Comparison of ENCODE assay signal across 8 mouse cellular contexts in genomic region chr15:98933833-98934216, GRCm38 (mm10). TPM values are rescaled to one million over a fixed set of nuclear protein-coding genes. Genes with fewer than 3 reads are reported as not detected.
A peak's percentile ranks its signal among the peaks of the same experiment; 100 is the strongest.
DNase-seq lines count a peak whose midpoint lies in the region; ATAC-seq and TF ChIP-seq lines count a peak whose summit lies in the region.

No protein-coding gene starts in this region.

- H3K4me1 ChIP-seq in heart, embryonic 11.5 days (ENCODE audit: control insufficient read depth, insufficient read depth, low read length), result peaks cover 9% of the 10 kb centered on the region; the same call in 1 of the 2 replicates
- H3K4me1 ChIP-seq in kidney, embryonic 16.5 days (ENCODE audit: insufficient read depth, low read length), result peaks cover 22% of the 10 kb centered on the region

- H3K4me2 ChIP-seq in heart, embryonic 11.5 days, result peak overlapping the region; percentile 98
- peak overlapping the region; percentile 79 for H3K4me2 ChIP-seq in kidney, embryonic 16.5 days (replicated peaks; ENCODE audit: low read depth, low read length)

- H3K27ac ChIP-seq in heart, embryonic 11.5 days (ENCODE audit: low read depth, low read length), result peak overlapping the region; percentile 99
- H3K27ac ChIP-seq in kidney, embryonic 16.5 days (ENCODE audit: low read length), result peak overlapping the region; percentile 99

- H3K4me3 ChIP-seq in heart, embryonic 11.5 days (ENCODE audit: low read depth, low read length), result peak overlapping the region; percentile 84
- peak overlapping the region; percentile 89 for H3K4me3 ChIP-seq in kidney, embryonic 16.5 days (ENCODE audit: low read length)

- no peaks in the 10 kb centered on the region; the same call in 1 of the 2 replicates for H3K36me3 ChIP-seq in heart, embryonic 11.5 days (ENCODE audit: control insufficient read depth, insufficient read depth, low read length)
- H3K36me3 ChIP-seq in kidney, embryonic 16.5 days (ENCODE audit: insufficient read depth, low read length), result peaks cover 11% of the 10 kb centered on the region

- TF ChIP-seq POLR2A in brain, embryonic 14.5 days (IDR thresholded peaks at IDR 0.05; ENCODE audit: borderline replicate concordance, extremely low read depth, insufficient read depth, insufficient read length, poor library complexity, severe bottlenecking), result no peak

- H3K9me3 ChIP-seq in heart, embryonic 11.5 days (replicated peaks; ENCODE audit: control insufficient read depth, low read length), result no peaks in the 10 kb centered on the region
- no peaks in the 10 kb centered on the region for H3K9me3 ChIP-seq in kidney, embryonic 16.5 days (ENCODE audit: low read length)

- peak; percentile 97 for DNase-seq in CD4-positive helper T cell, adult 2 months (ENCODE audit: low read depth, low spot score)
- DNase-seq in brain, embryonic 14.5 days (ENCODE audit: low read depth), result peak; percentile 99
- DNase-seq in liver, result peak; percentile 97
- peak; percentile 80 to 85 for DNase-seq in monocyte, adult 2 months (ENCODE audit: low read depth in 1 of 2, low spot score in 2 of 2)
- DNase-seq in spleen, postnatal 14 days (ENCODE audit: low spot score in 2 of 2), result peak; percentile 86 to 88

- H3K27me3 ChIP-seq in heart, embryonic 11.5 days (ENCODE audit: control insufficient read depth, insufficient read depth, low read length), result no peaks in the 10 kb centered on the region
- no peaks in the 10 kb centered on the region for H3K27me3 ChIP-seq in kidney, embryonic 16.5 days (ENCODE audit: insufficient read depth, low read length)

- under 1% methylated on average over 35 of the region's 35 CpGs for WGBS in heart, embryonic 11.5 days (ENCODE audit: insufficient replicate concordance)
- WGBS in kidney, embryonic 16.5 days, result under 1% methylated on average over 35 of the region's 35 CpGs

- peak; percentile 81 for ATAC-seq in erythroblast, adult 5-6 weeks (replicated peaks; ENCODE audit: low FRiP score, poor library complexity, severe bottlenecking)
- peak; percentile 79 for ATAC-seq in heart, embryonic 11.5 days (replicated peaks; ENCODE audit: insufficient number of reproducible peaks, low FRiP score, low TSS enrichment)
- peak; percentile 87 for ATAC-seq in kidney, embryonic 16.5 days (ENCODE audit: low FRiP score, low TSS enrichment)

- no peak for TF ChIP-seq CTCF in brain, embryonic 14.5 days (IDR thresholded peaks at IDR 0.05; ENCODE audit: borderline replicate concordance, extremely low read depth, insufficient read depth, insufficient read length)

- peak overlapping the region; percentile 99 for H3K9ac ChIP-seq in heart, embryonic 11.5 days (ENCODE audit: low read depth, low read length)
- peak overlapping the region; percentile 95 for H3K9ac ChIP-seq in kidney, embryonic 16.5 days (replicated peaks; ENCODE audit: low read length)

RNA-seq across cellular contexts. Expression of gene Tuba1b, which starts 0.5 kb away (rescaled TPM):
- polyA plus RNA-seq in brain, embryonic 14.5 days (2012; rRNA removed), result 2,160 and 2,864 TPM in 2 replicates
- 804 and 902 TPM in 2 replicates for total RNA-seq in erythroblast, adult 5-6 weeks (2015; ENCODE audit: low replicate concordance)
- total RNA-seq in erythroblast, adult 5-6 weeks (2017; ENCODE audit: low replicate concordance), result 180 and 247 TPM in 2 replicates
- 1,819 and 1,826 TPM in 2 replicates for polyA plus RNA-seq in heart, embryonic 11.5 days (2014; fragmentation: Nextera tagmentation; extraction: Ambion mirVana)
- 1,826 and 1,900 TPM in 2 replicates for polyA plus RNA-seq in kidney, embryonic 16.5 days (2015; fragmentation: Nextera tagmentation; extraction: Ambion mirVana)

RNA-seq across cellular contexts. Expression of gene Lmbr1l, which starts 15.8 kb away (rescaled TPM):
- polyA plus RNA-seq in brain, embryonic 14.5 days (2012; rRNA removed), result 106 and 176 TPM in 2 replicates
- total RNA-seq in erythroblast, adult 5-6 weeks (2015; ENCODE audit: low replicate concordance), result 2.3 and 3.3 TPM in 2 replicates
- total RNA-seq in erythroblast, adult 5-6 weeks (2017; ENCODE audit: low replicate concordance), result 10.6 and 12.8 TPM in 2 replicates
- 4.0 and 5.7 TPM in 2 replicates for polyA plus RNA-seq in heart, embryonic 11.5 days (2014; fragmentation: Nextera tagmentation; extraction: Ambion mirVana)
- polyA plus RNA-seq in kidney, embryonic 16.5 days (2015; fragmentation: Nextera tagmentation; extraction: Ambion mirVana), result 17.6 and 18.9 TPM in 2 replicates

RNA-seq across cellular contexts. Expression of gene Gm49450, which starts 19.5 kb away (rescaled TPM):
- 136 and 183 TPM in 2 replicates for polyA plus RNA-seq in brain, embryonic 14.5 days (2012; rRNA removed)
- total RNA-seq in erythroblast, adult 5-6 weeks (2015; ENCODE audit: low replicate concordance), result not detected in 2 replicates
- 4.7 TPM in 1 of 2 replicates, not detected in the other for total RNA-seq in erythroblast, adult 5-6 weeks (2017; ENCODE audit: low replicate concordance)
- not detected in 2 replicates for polyA plus RNA-seq in heart, embryonic 11.5 days (2014; fragmentation: Nextera tagmentation; extraction: Ambion mirVana)
- polyA plus RNA-seq in kidney, embryonic 16.5 days (2015; fragmentation: Nextera tagmentation; extraction: Ambion mirVana), result not detected in 2 replicates

RNA-seq across cellular contexts. Expression of gene Tuba1a, which starts 19.7 kb away (rescaled TPM):
- 11,216 and 14,471 TPM in 2 replicates for polyA plus RNA-seq in brain, embryonic 14.5 days (2012; rRNA removed)
- 15.3 and 19.6 TPM in 2 replicates for total RNA-seq in erythroblast, adult 5-6 weeks (2015; ENCODE audit: low replicate concordance)
- 4.3 and 5.9 TPM in 2 replicates for total RNA-seq in erythroblast, adult 5-6 weeks (2017; ENCODE audit: low replicate concordance)
- 1,237 and 1,376 TPM in 2 replicates for polyA plus RNA-seq in heart, embryonic 11.5 days (2014; fragmentation: Nextera tagmentation; extraction: Ambion mirVana)
- polyA plus RNA-seq in kidney, embryonic 16.5 days (2015; fragmentation: Nextera tagmentation; extraction: Ambion mirVana), result 925 and 946 TPM in 2 replicates

RNA-seq across cellular contexts. Expression of gene Dhh, which starts 35.5 kb away (rescaled TPM):
- 0.37 and 0.88 TPM in 2 replicates for polyA plus RNA-seq in brain, embryonic 14.5 days (2012; rRNA removed)
- total RNA-seq in erythroblast, adult 5-6 weeks (2015; ENCODE audit: low replicate concordance), result not detected in 2 replicates
- total RNA-seq in erythroblast, adult 5-6 weeks (2017; ENCODE audit: low replicate concordance), result not detected in 2 replicates
- polyA plus RNA-seq in heart, embryonic 11.5 days (2014; fragmentation: Nextera tagmentation; extraction: Ambion mirVana), result 2.5 and 5.0 TPM in 2 replicates
- polyA plus RNA-seq in kidney, embryonic 16.5 days (2015; fragmentation: Nextera tagmentation; extraction: Ambion mirVana), result 1.4 and 1.8 TPM in 2 replicates

Comparison
In these comparisons a context has a peak if more than half of its experiments do, and no peak if none do; other contexts are left out.
1. Peak in every context shown above with its lines: DNase-seq, ATAC-seq, H3K4me3 ChIP-seq and H3K27ac ChIP-seq.
2. RNA of gene Gm49450, which starts 19.5 kb away (polyA plus RNA-seq): 136 to 183 TPM in brain, embryonic 14.5 days; not detected in heart, embryonic 11.5 days and not detected in kidney, embryonic 16.5 days; every median in the first group is over 100 times any median in the second.